Mouse (Mus musculus): ENCODE results near the gene Urah.
A peak's percentile ranks its signal among the peaks of the same experiment; 100 is the strongest.

Urah gene

GRCm38 (mm10) chr7:140834968-140835757 is at the start of gene Urah:
Gene Urah, plus strand, starts transcription at chr7:140835018.
- DNase-seq: no peak

GRCm38 (mm10) chr7:140787406-140788052 is 47.3 kb upstream of the Urah start, which contains the start of gene Syce1:
Gene Syce1, minus strand, starts transcription at chr7:140787852.
- DNase-seq: no peak

GRCm38 (mm10) chr7:140788053-140788435 is 46.8 kb upstream of the Urah start:
- DNase-seq: no peak

GRCm38 (mm10) chr7:140793541-140793940 is 41.3 kb upstream of the Urah start:
- DNase-seq: no peak

- no peak for DNase-seq
Observed at GRCm38 (mm10) chr7:140797619-140798018, 37.2 kb upstream of the Urah start.

GRCm38 (mm10) chr7:140798212-140798611 is 36.6 kb upstream of the Urah start:
- DNase-seq: no peak

GRCm38 (mm10) chr7:140802629-140803028 is 32.2 kb upstream of the Urah start:
- DNase-seq: no peak

GRCm38 (mm10) chr7:140805704-140806103 is 29.1 kb upstream of the Urah start:
- no peak for DNase-seq

GRCm38 (mm10) chr7:140810496-140810895 is 24.3 kb upstream of the Urah start:
- no peak for DNase-seq

- no peak for DNase-seq
Observed at GRCm38 (mm10) chr7:140811714-140812113, 23.1 kb upstream of the Urah start.

- DNase-seq: no peak
Observed at GRCm38 (mm10) chr7:140812850-140813249, 22.0 kb upstream of the Urah start.

- no peak for DNase-seq
Observed at GRCm38 (mm10) chr7:140820173-140820572, 14.6 kb upstream of the Urah start.

- peak; percentile 45 for DNase-seq
Observed at GRCm38 (mm10) chr7:140821305-140821652, 13.5 kb upstream of the Urah start.

- DNase-seq: peak; percentile 86
Observed at GRCm38 (mm10) chr7:140821653-140822329, 13.0 kb upstream of the Urah start, which contains the start of gene Zfp941. Gene Zfp941, minus strand, starts transcription at chr7:140822178.

- no peak for DNase-seq
Observed at GRCm38 (mm10) chr7:140822731-140823130, 12.1 kb upstream of the Urah start.

GRCm38 (mm10) chr7:140828171-140828881 is 6.5 kb upstream of the Urah start:
- peak; percentile 85 for DNase-seq

GRCm38 (mm10) chr7:140831447-140831846 is 3.4 kb upstream of the Urah start:
- no peak for DNase-seq

- DNase-seq: no peak
Observed at GRCm38 (mm10) chr7:140833341-140833740, 1.5 kb upstream of the Urah start.

- DNase-seq: no peak
Observed at GRCm38 (mm10) chr7:140835758-140836087, 905 bp downstream of the Urah start.

GRCm38 (mm10) chr7:140836243-140837115 is 1.7 kb downstream of the Urah start:
- DNase-seq: no peak

- no peak for DNase-seq
Observed at GRCm38 (mm10) chr7:140839556-140839955, 4.7 kb downstream of the Urah start.

Measured in cerebellum, adult 11-12 months (tissue).